ENCODE assay signal across 21 mouse cellular contexts in the genomic region with DNA sequence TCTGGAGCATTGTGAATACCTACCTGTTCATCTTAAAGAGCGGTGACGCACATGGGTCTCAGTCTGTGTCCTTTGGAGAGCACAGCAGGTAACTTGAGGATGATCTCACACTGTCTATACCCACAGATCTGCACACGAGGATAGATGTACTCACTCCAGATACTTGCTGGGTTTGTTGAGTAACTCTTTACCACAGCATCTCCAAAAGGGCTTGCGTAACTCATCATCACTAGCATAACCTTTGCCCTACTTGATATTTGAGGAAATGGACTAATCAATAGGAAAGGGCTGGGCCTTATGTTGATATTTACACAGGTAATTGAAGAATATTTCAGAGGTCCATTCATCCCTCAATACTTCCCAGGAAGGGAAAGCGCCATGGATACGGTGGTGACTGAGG. TPM values are rescaled to one million over a fixed set of nuclear protein-coding genes. Genes with fewer than 3 reads are reported as not detected.
"Had no signal": no experiment of that assay in that cellular context is flagged by ENCODE, and none has a peak within 500 bp of the region (broad histone marks: within the 10 kb centered on the region; RNA-seq: fewer than 3 reads in every experiment).

No protein-coding gene starts in this region.

- H3K27ac ChIP-seq: hindbrain, postnatal 0 days; kidney, postnatal 0 days; limb, embryonic 15.5 days; lung, embryonic 15.5 days; macrophage; midbrain, embryonic 13.5 days; neural tube, embryonic 15.5 days had no signal

- H3K4me2 ChIP-seq: limb, embryonic 15.5 days; lung, embryonic 15.5 days; midbrain, embryonic 13.5 days; neural tube, embryonic 15.5 days had no signal

- H3K4me1 ChIP-seq: limb, embryonic 15.5 days; midbrain, embryonic 13.5 days; neural tube, embryonic 15.5 days had no signal

- H3K9ac ChIP-seq: limb, embryonic 15.5 days; lung, embryonic 15.5 days; midbrain, embryonic 13.5 days; neural tube, embryonic 15.5 days had no signal

- H3K27me3 ChIP-seq: limb, embryonic 15.5 days; lung, embryonic 15.5 days; midbrain, embryonic 13.5 days; neural tube, embryonic 15.5 days had no signal

- DNase-seq: kidney, adult 11 months; kidney, adult 9 months; kidney, postnatal 36 days; layer of hippocampus, adult 9-11 months; layer of hippocampus, postnatal 36 days; lung, postnatal 14 days; right cerebral cortex, postnatal 25 days; thymus, adult 18-20 months; thymus, postnatal 14 days had no signal

- H3K4me3 ChIP-seq: limb, embryonic 15.5 days; lung, embryonic 15.5 days; midbrain, embryonic 13.5 days; myocyte; neural tube, embryonic 15.5 days had no signal

- H3K36me3 ChIP-seq: limb, embryonic 15.5 days; lung, embryonic 15.5 days; midbrain, embryonic 13.5 days; neural tube, embryonic 15.5 days had no signal

- ATAC-seq: midbrain, embryonic 13.5 days had no signal

- H3K9me3 ChIP-seq: limb, embryonic 15.5 days; lung, embryonic 15.5 days; midbrain, embryonic 13.5 days; neural tube, embryonic 15.5 days had no signal

RNA-seq across cellular contexts. Expression of a gene that starts 40.3 kb away (rescaled TPM):
- polyA plus RNA-seq: lung, embryonic 15.5 days; macrophage; small intestine, adult 2 months had no signal

RNA-seq across cellular contexts. Expression of a gene that starts 46.3 kb away (rescaled TPM):
- total RNA-seq: midbrain, postnatal 0 days had no signal
- polyA plus RNA-seq: limb, embryonic 11.5 days; small intestine, adult 2 months; stomach, embryonic 16.5 days had no signal
